Mouse (Mus musculus) cerebellum, adult 2 months (tissue): ENCODE data around the gene Rnf13. TPM values are rescaled to one million over a fixed set of nuclear protein-coding genes. Genes with fewer than 3 reads are reported as not detected.

Experiments used
- DNase-seq, 2 experiments: peaks; one replicate each; pipeline ENCODE4 v3.0.0; 2021
- H3K27ac ChIP-seq: fragments of 200-500 bp; 2 replicates; pipeline ENCODE4 v1.5.1; 2012; ENCODE audit warnings: low read length, control low read depth, inconsistent platforms; ENCODE audit not compliant: insufficient read depth
- H3K27me3 ChIP-seq: fragments of 200-500 bp; 2 replicates; pipeline ENCODE4 v1.6.1; 2012; ENCODE audit warnings: inconsistent platforms, mild to moderate bottlenecking, low read length, moderate library complexity; ENCODE audit not compliant: control insufficient read depth, insufficient read depth
- H3K4me1 ChIP-seq: fragments of 200-500 bp; 2 replicates; pipeline ENCODE4 v1.6.1; 2011; ENCODE audit warnings: low read length; ENCODE audit not compliant: control insufficient read depth, insufficient read depth
- H3K4me3 ChIP-seq: fragments of 200-500 bp; replicated peaks from 2 replicates; pipeline ENCODE3; 2011; ENCODE audit warnings: mild to moderate bottlenecking, low read depth, low read length, control low read depth; ENCODE audit not compliant: insufficient read depth
- CTCF ChIP-seq: fragments of 200-500 bp; IDR thresholded peaks from 2 replicates; pipeline ENCODE4 v1.5.1; 2011; ENCODE audit warnings: low read depth, mild to moderate bottlenecking, control low read depth, low read length, moderate library complexity, borderline replicate concordance; ENCODE audit not compliant: insufficient read depth
- POLR2A ChIP-seq: fragments of 200-500 bp; IDR thresholded peaks from 2 replicates; pipeline ENCODE4 v1.6.1; 2011; ENCODE audit warnings: low read length, control low read depth, borderline replicate concordance; ENCODE audit not compliant: insufficient read depth
- WGBS: fragments of 180-500 bp; shearing (Covaris S2); methylation state at CpG from one replicate; pipeline ENCODE4 v1.1.7; 2018; 5-methylcytosine and 5-hydroxymethylcytosine counted together
- polyA plus RNA-seq: library from polyadenylated mRNA; depleted of rRNA; stranded (reverse); fragments of >200 nt; gene quantifications from 2 replicates; pipeline ENCODE4 v1.2.3, GENCODE M21; 2012

Gene Rnf13
- polyA plus RNA-seq, 1 experiment: 169 TPM

DNA sequence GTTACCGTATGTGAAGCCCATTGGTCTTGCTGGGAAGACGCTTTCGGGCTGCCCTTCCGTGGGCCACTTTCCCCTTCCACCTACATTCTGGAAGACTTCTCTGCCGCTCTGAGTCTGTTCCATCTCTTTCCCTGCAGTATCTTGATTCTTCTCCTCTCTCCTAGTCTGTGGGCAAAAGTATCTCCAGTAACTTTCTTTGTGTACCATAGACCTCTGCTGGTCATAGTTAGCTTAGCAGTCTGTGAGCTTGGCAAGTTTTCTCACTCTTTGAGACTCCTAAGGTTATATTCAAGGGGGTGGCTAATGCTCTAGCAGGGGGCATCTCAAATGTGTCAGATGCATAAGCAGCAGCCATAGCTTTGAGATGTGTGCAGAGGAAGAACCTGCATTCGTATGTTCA, 79.6 kb downstream of the Rnf13 start:
- DNase-seq: no peak
- Histone ChIP-seq H3K27me3 (no peaks in the 10 kb centered on the region), H3K4me3 (no peak overlapping the region), H3K4me1 (no peaks in the 10 kb centered on the region), H3K27ac (no peak overlapping the region)
- TF ChIP-seq CTCF (no peak), POLR2A (no peak)
- WGBS: 88% methylated on average over 6 of the region's 6 CpGs

DNA sequence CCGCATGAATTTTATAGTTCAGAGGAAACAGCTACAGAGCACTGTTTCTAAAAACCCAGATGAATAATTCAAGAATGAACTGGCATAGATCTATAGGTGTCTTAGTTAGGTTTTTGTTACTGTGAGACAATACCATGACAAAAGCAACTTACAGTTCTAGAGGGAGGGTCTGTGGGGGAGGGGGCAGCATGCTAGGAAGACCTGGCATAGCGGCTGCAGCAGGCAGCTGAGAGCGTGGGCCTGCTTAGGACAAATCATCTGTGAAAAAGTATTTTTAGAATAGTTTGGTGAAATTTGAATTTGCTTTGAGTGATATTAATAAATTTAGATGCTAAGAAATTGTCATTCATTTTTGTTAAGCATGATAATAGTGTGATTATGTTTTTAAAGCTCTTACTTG, 90.0 kb downstream of the Rnf13 start:
- H3K4me1 ChIP-seq: no peaks in the 10 kb centered on the region; the same call in 1 of the 2 replicates
- no peak for DNase-seq
- H3K27ac ChIP-seq: no peak overlapping the region
- 86% methylated on average over 3 of the region's 3 CpGs for WGBS
- no peaks in the 10 kb centered on the region for H3K27me3 ChIP-seq
- TF ChIP-seq POLR2A (no peak), CTCF (no peak)
- no peak overlapping the region for H3K4me3 ChIP-seq

DNA sequence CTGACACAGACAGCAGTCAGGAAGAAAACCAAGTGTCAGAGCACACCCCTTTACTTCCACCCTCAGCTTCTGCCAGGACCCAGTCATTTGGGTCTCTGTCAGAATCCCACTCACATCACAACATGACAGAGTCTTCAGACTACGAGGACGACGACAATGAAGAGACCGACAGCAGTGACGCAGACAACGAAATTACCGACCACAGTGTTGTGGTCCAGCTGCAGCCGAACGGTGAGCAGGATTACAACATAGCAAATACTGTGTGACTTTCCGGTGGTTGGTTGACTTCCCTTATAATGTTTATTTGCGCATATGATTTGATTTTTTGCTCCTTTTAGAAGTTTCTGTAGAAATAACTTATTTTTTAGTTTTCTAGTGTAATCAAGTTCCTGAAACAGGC, 97.7 kb downstream of the Rnf13 start:
- TF ChIP-seq POLR2A (no peak), CTCF (no peak)
- 88% methylated on average over 11 of the region's 11 CpGs for WGBS

DNA sequence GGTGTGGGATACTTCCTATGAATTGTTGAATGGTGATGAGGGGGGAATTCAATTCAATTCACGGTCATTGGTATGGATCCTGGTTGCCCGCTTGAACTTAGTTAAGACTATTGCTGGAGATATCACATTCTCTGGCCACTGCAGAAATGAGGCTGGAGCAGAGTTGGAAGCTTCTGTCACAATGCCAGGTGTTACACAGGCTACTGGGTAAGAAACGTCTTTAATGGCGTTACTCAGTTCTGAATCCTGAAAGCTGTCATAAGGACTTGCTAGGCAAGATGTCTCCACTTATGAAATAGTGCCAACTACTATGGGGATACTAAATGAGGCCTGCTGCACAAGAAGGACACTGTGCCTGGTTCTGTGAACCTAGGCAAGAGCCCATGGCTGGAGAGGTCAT, 101.0 kb downstream of the Rnf13 start:
- Histone ChIP-seq H3K27ac (no peak overlapping the region), H3K4me3 (no peak overlapping the region), H3K27me3 (no peaks in the 10 kb centered on the region), H3K4me1 (no peaks in the 10 kb centered on the region)
- TF ChIP-seq CTCF (no peak), POLR2A (no peak)
- no peak for DNase-seq
- 57% methylated on average over 4 of the region's 4 CpGs for WGBS

More for the DNA sequence above, 97.7 kb downstream of the Rnf13 start:
- no peak for DNase-seq
- Histone ChIP-seq H3K4me1 (no peaks in the 10 kb centered on the region), H3K4me3 (no peak overlapping the region), H3K27ac (no peak overlapping the region), H3K27me3 (no peaks in the 10 kb centered on the region)

DNA sequence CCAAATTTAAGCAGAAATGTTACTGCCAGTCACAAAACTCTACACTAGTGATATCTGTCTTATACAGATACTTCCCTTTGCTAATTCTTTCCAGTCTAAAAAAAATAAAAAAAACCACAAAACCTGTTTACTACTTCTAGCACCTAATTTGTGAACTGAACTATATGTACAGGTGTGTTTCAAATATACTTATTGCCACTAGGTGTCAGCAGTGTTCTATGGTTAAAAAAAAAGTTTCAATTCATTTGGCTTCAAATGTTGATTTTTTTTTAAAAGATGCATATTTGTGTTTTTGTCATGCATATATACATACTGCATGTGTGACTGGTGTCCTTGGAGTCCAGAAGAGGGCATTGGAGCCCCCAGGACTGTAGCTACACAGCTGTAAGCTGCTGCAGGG, 107.9 kb downstream of the Rnf13 start:
- Histone ChIP-seq H3K27ac (no peak overlapping the region), H3K27me3 (no peaks in the 10 kb centered on the region), H3K4me1 (no peaks in the 10 kb centered on the region), H3K4me3 (no peak overlapping the region)
- peak in 1 of 2 experiments; percentile 24 for DNase-seq
- TF ChIP-seq POLR2A (no peak), CTCF (peak; percentile 36; the same call in 1 of the 2 replicates)

DNA sequence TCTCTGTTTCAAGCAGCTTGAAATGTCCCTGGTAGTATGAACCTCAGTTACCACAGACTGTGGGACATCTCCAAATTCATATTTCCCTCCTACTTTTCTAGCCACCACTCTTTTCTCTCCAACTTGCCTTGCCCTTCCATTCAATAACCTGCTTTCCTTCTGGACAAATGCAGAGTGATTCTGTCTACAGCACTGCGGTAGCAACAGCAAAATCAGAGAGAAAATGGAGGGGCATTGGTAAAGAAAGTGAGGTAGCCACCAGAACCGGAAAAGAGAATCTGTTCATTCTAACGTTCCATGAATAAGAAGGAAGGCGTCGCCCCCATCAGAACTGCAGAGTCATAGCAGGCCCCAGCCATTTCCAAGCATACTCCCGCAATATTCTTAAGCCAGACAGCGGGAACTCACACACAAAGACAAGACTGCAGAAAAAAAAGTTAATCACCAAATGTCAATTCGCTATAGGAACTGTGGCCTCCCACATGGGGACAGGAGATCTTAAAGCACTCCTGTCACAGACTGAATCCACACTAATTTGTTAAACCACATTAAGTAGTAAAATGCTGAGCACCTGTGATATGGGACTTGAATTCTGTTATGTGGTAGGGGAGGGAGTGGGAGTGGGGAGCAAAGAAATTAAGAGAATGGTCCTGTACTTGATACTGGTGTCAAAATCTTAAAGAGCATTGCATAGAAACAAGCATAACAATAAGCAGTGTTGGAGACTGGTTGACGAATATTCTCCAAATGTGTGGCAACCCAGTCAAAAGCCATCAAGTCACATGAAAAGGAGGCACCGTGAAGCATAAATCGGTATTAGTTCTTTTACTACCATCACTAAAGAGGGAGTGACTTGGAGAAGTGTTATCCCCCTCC, 110.2 kb downstream of the Rnf13 start:
- no peaks in the 10 kb centered on the region for H3K4me1 ChIP-seq
- no peaks in the 10 kb centered on the region for H3K27me3 ChIP-seq
- DNase-seq: peak; percentile 35 to 42
- H3K27ac ChIP-seq: no peak overlapping the region
- peak overlapping the region; percentile 99 for H3K4me3 ChIP-seq
- WGBS: 3% methylated on average over 11 of the region's 11 CpGs
- TF ChIP-seq POLR2A: no peak
- no peak for TF ChIP-seq CTCF

DNA sequence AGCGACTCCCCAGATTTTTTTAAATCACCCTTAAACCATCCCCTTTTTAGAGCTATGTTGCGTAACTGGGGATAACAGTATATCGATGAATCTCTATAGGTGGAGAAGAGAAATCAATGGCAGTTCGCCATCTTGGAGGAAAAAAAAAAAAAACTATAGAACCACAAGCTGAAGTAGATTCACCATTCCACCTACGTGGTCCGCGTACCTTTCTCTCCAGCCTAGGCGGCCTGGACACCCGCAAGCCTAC, 110.7 kb downstream of the Rnf13 start:
- H3K4me3 ChIP-seq: peak overlapping the region; percentile 99
- WGBS: 0% methylated on average over 9 of the region's 9 CpGs
- no peak for TF ChIP-seq CTCF
- no peak for TF ChIP-seq POLR2A
- DNase-seq: no peak
- peak overlapping the region; percentile 82 for H3K27ac ChIP-seq
- no peaks in the 10 kb centered on the region for H3K4me1 ChIP-seq
- H3K27me3 ChIP-seq: no peaks in the 10 kb centered on the region

DNA sequence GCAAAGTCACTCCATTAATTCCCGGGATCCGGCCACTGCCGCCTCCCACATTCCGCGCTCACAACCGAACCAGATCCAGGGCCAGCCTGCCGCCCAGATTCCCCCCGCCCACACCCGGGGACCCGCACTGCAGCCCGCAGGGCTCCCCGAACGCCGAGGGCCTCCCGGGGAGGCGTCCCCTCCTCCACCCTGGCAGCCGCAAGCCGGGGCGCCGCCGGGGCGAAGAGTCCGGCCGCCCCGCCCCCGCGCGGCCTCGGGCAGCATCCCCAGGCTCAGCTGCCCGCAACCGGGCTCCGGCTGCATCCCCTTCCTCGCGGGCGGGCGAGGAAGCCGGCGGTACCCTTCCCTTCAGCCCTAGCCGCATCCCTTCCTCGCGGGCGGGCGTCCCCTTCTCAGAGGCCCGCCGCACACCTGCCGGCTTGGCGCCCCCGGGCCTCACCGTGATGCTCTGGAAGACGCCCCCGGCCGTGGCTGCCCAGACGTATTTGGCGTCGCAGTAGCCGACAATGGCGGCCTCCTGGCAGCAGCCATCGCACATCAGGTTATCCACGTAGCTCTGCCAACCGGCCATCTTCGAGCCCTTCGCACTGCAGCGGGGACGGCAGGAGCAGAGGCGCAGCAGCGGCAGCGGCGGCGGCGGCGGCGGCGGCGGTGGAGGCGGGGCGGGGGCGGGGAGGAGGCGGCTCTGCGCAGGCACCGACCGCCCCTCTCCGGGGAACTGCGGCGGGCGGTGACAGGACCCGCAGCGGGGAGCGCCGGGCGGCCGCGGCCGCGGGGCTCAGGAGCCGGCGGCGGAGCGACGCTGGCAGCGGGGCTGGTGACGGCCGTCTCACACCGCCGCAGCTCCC, 111.3 kb downstream of the Rnf13 start:
- TF ChIP-seq POLR2A: no peak
- no peak for TF ChIP-seq CTCF
- peak overlapping the region; percentile 99 for H3K4me3 ChIP-seq
- WGBS: 1% methylated on average over 76 of the region's 104 CpGs
- peak overlapping the region; percentile 82 for H3K27ac ChIP-seq
- no peaks in the 10 kb centered on the region for H3K27me3 ChIP-seq
- peak; percentile 73 to 82 for DNase-seq
- H3K4me1 ChIP-seq: no peaks in the 10 kb centered on the region
